Mouse (Mus musculus): ENCODE data around the gene Asphd1.
A peak's percentile ranks its signal among the peaks of the same experiment; 100 is the strongest.

Gene Asphd1

DNA sequence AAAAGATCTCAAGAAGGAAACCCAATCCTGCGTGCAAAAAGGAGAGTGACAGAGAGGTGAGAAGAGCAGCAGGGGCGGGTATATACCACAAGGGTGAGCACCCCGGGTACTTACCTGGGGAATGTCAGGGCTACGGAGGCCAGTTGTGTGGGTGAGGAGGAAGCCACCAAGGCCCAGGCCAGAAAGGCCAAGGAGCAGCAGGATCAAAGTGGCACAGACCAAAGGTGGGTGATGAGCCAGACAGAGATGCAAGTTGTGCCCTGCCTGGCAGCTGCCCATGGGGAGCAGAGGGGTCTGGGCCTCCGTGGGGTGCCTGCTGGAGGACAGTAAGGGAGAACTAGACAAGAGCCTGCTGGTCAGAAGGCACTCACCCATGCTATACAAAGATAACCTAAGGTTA, 52.5 kb downstream of the Asphd1 start:
- DNase-seq (ENCODE audit: low spot score): peak; percentile 15
